Mouse (Mus musculus) heart, adult 9 months (tissue): ENCODE measurements at regions not wholly inside any gene's neighbourhood (a gene's known extent, or its start where the extent isn't known, plus 50 kb on each side); places are given as distances from the start of the nearest gene placed in this dataset.

Experiments used
- DNase-seq, 2 experiments: peaks; one replicate each; pipeline ENCODE4 v3.0.0; 2022; ENCODE audit warnings: low spot score in 2 of 2

DNA sequence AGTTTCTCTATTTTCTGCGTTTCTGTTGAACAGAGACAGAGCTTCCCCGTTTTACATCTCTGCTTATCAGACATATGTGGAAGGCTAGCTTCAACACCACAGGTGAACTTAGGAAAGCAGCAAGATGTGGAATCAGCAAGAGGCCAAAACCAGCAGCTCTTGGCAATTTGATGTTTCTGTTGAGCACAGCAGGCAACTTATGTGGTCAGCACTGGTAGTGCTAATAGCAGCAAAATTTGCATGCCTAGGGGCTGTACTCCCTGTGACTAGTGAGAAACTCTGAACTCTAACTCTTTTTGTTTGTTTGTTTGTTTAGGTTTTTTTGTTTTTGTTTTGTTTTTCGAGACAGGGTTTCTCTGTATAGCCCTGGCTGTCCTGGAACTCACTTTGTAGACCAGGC lies 289.5 kb upstream of the Tet2 start:
- no peak for DNase-seq

- DNase-seq = no peak
Observed at GRCm38 (mm10) chr3:133846301-133846700, 301.4 kb upstream of the Tet2 start.

DNA sequence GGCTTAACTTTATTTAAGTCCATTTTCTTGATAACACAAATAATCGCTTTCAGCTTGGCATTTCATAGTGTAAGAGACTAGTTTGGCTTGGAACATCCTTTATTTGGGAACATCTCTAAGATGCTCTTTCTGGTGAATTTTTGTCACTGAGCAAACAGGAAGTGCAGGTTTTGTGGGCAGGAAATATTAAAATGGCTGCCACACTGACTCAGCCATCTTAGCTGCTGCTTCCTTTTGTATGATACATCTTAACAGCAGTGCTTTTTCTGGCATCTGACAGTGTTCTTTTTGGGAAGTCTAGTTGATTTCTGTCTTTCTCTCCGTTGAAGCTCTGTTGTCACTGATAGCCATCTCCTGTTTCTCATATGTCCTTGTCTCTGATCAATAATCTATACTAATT lies 329.4 kb upstream of the Tet2 start:
- no peak for DNase-seq

- DNase-seq = peak; percentile 17 to 44
Observed at GRCm38 (mm10) chr3:133876439-133877072, 331.6 kb upstream of the Tet2 start.

- DNase-seq = no peak
Observed at GRCm38 (mm10) chr3:133877310-133877709, 332.4 kb upstream of the Tet2 start.

GRCm38 (mm10) chr3:133880626-133881025 lies 335.7 kb upstream of the Tet2 start:
- DNase-seq = no peak

GRCm38 (mm10) chr3:133901931-133902330 lies 334.4 kb upstream of the Cxxc4 start:
- no peak for DNase-seq

- DNase-seq = no peak
Observed at GRCm38 (mm10) chr3:133922200-133922599, 314.1 kb upstream of the Cxxc4 start.

GRCm38 (mm10) chr3:133965322-133965721 lies 271.0 kb upstream of the Cxxc4 start:
- DNase-seq = no peak

DNA sequence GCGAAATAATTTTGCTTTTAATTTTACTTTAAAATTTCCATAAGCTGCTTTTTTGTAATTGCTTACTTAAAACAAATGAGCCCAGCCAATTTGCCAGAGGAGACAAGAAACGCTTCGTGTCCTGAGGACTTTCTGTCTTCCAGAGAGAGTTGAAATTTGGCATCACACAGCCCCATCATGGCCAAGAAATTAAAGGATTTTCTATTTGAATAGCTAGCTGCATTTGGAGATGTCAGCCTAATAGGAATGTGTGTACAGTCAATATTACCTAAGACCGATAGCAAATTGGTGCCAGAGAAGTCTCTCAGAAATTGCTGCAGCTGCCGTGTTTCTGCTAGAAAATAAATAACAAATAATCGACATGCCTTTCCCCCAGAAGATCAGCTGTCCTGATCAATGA lies 268.1 kb upstream of the Cxxc4 start:
- no peak for DNase-seq

DNA sequence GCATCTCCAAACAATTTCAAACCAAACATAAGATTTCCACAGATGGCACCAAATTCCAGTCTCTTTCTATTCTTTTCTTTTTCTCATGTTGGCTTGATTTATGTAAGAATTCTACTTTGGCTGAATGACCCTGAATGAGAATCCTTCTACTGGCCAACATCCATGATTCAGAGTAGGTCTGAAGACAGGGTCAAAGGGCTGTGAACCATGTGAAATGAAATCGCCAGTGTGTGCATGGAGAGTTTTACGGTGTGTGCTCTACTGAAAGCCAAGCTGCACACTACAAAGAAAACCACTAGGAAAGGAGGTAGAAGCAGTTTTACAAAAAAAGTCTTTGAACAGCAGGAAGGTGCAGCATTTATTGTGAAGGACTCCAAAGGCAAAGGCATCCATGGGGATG lies 263.5 kb upstream of the Cxxc4 start:
- no peak for DNase-seq

GRCm38 (mm10) chr3:133987681-133988080 lies 248.6 kb upstream of the Cxxc4 start:
- DNase-seq = no peak

GRCm38 (mm10) chr3:133993971-133994370 lies 242.3 kb upstream of the Cxxc4 start:
- DNase-seq = no peak

- DNase-seq = no peak
Observed at GRCm38 (mm10) chr3:133999965-134000364, 236.3 kb upstream of the Cxxc4 start.

GRCm38 (mm10) chr3:134000595-134000994 lies 235.7 kb upstream of the Cxxc4 start:
- no peak for DNase-seq

GRCm38 (mm10) chr3:134014805-134015204 lies 221.5 kb upstream of the Cxxc4 start:
- DNase-seq = no peak

DNA sequence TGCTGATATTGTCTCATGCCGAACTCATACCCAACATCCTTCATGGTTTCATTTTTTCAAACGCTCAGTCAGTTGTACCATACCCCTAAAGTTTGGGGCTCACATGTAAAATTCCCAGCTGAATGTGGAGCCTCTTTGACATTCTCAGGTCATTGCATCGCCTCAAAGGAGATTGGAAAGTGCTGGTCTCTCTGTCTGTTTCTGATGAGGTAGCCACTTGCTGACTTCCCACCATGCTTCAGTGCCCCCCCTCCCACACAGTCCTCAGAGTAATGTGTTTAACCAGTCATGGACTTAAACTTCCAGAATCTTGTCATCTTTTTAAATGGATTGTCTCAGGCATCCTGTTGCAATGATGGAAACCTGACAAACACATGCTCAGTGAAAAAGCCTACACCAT lies 220.9 kb upstream of the Cxxc4 start:
- no peak for DNase-seq

DNA sequence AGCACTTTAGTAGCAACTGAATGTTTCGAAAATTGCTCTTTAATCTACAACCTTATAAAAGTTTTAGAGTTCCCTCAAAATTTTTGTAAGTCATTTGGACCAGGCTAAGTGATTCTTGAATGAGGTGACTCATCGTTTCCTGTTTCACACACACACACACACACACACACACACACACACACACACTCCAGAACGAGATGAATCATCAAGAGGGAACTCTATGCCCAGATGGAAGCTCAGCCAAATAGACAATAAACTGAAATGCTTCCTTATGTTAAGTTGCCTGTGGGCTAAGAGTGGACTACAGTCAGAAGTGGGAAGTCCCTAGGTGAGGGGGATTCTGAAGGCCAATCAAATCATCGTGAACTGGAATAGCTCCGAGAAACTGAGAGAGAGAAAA lies 202.4 kb upstream of the Cxxc4 start:
- no peak for DNase-seq

- DNase-seq = no peak
Observed at GRCm38 (mm10) chr3:134036310-134036934, 199.9 kb upstream of the Cxxc4 start.

DNA sequence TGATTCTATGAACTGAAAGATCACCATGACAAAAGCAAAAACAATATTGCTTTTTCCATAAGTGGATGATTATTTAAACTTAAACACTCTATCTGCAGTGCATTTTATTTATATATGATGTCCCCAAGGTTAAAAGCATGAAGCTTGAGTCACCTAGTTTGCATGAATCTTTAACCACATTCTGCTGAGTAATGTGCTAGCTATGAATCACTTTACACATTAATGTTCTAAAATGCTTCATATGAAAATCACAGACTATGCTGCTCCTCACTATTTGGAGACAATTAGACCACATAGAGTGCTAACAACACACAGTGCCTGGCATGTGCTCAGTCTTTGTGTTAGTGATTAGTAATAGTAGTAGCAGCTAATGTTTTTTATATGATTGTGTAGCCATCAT lies 185.6 kb upstream of the Cxxc4 start:
- no peak for DNase-seq

GRCm38 (mm10) chr3:134082461-134082860 lies 153.8 kb upstream of the Cxxc4 start:
- no peak for DNase-seq

DNA sequence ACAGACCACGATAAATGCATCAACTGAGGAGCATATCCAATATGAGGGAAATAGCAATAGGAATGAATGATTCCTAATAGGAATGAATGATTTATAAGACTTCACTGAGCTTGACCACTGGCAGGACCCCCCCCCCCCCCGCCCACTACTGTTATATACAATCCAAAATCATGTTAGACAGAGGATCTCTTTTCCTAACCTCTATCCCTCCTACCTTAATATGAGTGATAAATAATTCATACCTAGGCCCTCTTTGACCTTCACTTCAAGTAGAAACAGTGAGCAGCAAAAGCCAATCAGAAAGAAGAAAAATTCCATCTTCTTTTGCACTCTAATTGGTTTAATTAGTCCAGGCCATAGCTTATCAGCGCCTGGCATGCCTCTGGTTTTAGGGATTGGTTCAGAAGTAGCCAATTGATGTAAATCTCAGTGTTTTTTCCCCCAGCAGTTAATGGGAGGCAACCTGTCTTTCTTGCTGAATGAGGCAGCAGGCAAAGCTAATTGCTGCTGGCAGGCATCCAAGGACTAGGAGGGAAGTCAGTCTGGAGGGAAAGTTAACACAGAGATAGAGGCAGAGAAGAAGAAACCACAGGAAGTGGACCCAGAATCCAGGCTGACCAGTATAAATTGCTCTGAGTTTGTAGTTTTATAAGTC lies 136.7 kb upstream of the Cxxc4 start:
- DNase-seq = no peak

- no peak for DNase-seq
Observed at GRCm38 (mm10) chr3:134102151-134102738, 134.0 kb upstream of the Cxxc4 start.
